Mouse (Mus musculus): ENCODE data around the gene Klhdc8b. TPM values are rescaled to one million over a fixed set of nuclear protein-coding genes. Genes with fewer than 3 reads are reported as not detected.

Gene Klhdc8b
- polyA plus RNA-seq, 1 experiment from 2014 or later, result 62.2 TPM

GRCm38 (mm10) chr9:108441236-108441919, 20.0 kb downstream of the Klhdc8b start:
- peak; percentile 80 for ATAC-seq (replicated peaks)
- 69% methylated on average over 11 of the region's 11 CpGs for WGBS
- Histone ChIP-seq H3K4me1 (peaks cover 21% of the 10 kb centered on the region), H3K27ac (replicated peaks) (peak overlapping the region; percentile 60), H3K4me2 (replicated peaks) (no peak overlapping the region), H3K27me3 (no peaks in the 10 kb centered on the region), H3K36me3 (no peaks in the 10 kb centered on the region), H3K9ac (replicated peaks) (no peak overlapping the region), H3K4me3 (no peak overlapping the region), H3K9me3 (no peaks in the 10 kb centered on the region)

- ATAC-seq (replicated peaks), result no peak
- H3K4me2 ChIP-seq (replicated peaks), result no peak overlapping the region
- H3K4me3 ChIP-seq, result no peak overlapping the region
- no peaks in the 10 kb centered on the region for H3K27me3 ChIP-seq
- 72% methylated on average over 5 of the region's 5 CpGs for WGBS
- peaks cover 21% of the 10 kb centered on the region for H3K4me1 ChIP-seq
- H3K9ac ChIP-seq (replicated peaks), result no peak overlapping the region
- H3K27ac ChIP-seq (replicated peaks), result peak overlapping the region; percentile 60
- H3K9me3 ChIP-seq, result no peaks in the 10 kb centered on the region
- no peaks in the 10 kb centered on the region for H3K36me3 ChIP-seq
Observed at GRCm38 (mm10) chr9:108440485-108440884, 20.9 kb downstream of the Klhdc8b start.

DNA sequence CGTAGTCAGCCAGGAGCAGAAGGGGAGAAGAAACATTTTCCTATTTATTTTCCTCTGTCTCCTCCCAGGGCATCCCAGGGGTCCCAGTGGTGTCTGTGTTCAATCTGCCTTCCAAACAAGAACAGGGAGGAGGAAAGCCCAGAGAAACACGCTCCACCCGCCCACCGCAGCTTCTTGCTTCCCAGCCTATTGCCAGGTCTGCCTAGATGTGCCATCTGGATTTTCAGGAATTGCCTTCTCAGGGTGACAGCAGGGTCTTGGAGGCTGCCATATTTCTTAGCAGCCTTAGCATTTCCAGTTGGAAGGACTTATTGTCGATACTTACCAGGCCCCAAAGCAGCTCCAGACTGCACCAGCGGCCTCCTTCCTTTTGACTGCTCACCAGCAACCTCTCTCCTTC, 22.2 kb downstream of the Klhdc8b start:
- Histone ChIP-seq H3K9ac (replicated peaks) (no peak overlapping the region), H3K4me1 (peaks cover 21% of the 10 kb centered on the region), H3K36me3 (no peaks in the 10 kb centered on the region), H3K4me2 (replicated peaks) (no peak overlapping the region), H3K27ac (replicated peaks) (peak overlapping the region; percentile 43; the same call in 1 of the 2 replicates), H3K27me3 (no peaks in the 10 kb centered on the region), H3K4me3 (no peak overlapping the region), H3K9me3 (no peaks in the 10 kb centered on the region)
- 0 out of 2 replicates have a peak, but pooled peaks have one; percentile 38 for ATAC-seq (replicated peaks)
- WGBS, result 68% methylated on average over 6 of the region's 6 CpGs

DNA sequence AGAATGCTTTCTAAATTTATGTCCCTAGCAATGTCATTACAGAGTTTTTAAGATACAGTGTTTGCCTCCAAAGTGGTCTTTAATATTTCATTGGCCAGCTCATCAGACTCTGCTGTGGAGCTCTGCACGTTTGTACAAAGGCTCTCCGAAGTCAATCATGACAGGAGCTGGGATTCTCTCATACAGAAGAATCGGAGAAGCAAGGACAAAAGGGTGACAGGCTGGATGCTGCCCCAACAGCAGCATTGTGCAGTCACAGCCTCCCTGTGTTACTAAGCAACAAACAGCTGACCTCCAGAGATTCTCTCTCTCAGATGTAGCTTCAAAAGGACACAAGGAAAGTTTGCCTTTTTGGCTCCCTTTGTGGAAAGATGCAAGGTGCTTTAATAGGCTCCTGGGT, 25.2 kb downstream of the Klhdc8b start, which contains the start of gene BC048562:
Gene BC048562, plus strand, starts transcription at position 301 of the 400 bp plus-strand sequence.
- H3K36me3 ChIP-seq, result no peaks in the 10 kb centered on the region
- 54% methylated on average over 3 of the region's 3 CpGs for WGBS
- no peaks in the 10 kb centered on the region for H3K9me3 ChIP-seq
- no peak within 1 kb of the TSS for H3K27ac ChIP-seq (replicated peaks)
- peaks cover 24% of the 10 kb centered on the region for H3K4me1 ChIP-seq
- H3K4me3 ChIP-seq, result no peak within 1 kb of the TSS
- H3K4me2 ChIP-seq (replicated peaks), result no peak within 1 kb of the TSS
- H3K27me3 ChIP-seq, result no peaks in the 10 kb centered on the region
- no peak within 1 kb of the TSS for H3K9ac ChIP-seq (replicated peaks)
- no peak for ATAC-seq (replicated peaks)

DNA sequence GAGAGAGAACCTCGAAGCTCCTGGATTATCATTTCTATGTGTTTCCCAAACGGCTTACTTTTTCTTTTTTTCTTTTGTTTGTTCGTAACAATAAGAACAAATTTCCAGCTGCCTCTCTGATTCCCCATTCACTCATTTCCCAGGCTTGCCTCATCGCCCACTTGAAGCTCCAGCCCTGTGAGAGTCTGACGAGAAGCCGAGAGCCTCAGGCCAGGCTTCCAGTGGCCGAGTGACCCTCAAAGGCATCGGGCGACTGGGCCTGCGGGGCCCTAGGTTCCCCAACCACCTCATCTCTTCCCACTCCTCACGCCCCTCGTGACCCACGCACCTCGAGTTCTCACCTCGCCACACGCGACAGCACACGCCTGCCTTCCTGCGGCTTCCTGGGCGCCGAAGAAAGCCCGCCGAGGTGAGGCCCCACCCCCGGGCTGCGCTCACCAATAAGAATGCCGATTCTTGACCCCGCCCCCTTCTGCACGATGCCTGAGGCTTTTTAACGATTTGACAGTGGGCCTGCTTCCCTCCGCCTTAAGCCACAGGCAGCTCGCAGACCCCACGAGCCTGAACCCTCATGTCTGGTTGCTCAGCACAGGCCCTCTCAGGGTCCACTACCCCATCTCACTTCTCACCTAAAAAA, 29.8 kb downstream of the Klhdc8b start:
- WGBS, result 59% methylated on average over 32 of the region's 32 CpGs
- peaks cover 5% of the 10 kb centered on the region; the same call in 1 of the 2 replicates for H3K4me1 ChIP-seq
- no peaks in the 10 kb centered on the region for H3K36me3 ChIP-seq
- H3K9me3 ChIP-seq, result no peaks in the 10 kb centered on the region
- H3K4me2 ChIP-seq (replicated peaks), result peak overlapping the region; percentile 30
- peak overlapping the region; percentile 28 for H3K4me3 ChIP-seq
- H3K27ac ChIP-seq (replicated peaks), result no peak overlapping the region
- ATAC-seq (replicated peaks), result peak; percentile 46; the same call in 1 of the 2 replicates
- H3K27me3 ChIP-seq, result no peaks in the 10 kb centered on the region
- H3K9ac ChIP-seq (replicated peaks), result 0 out of 2 replicates have a peak overlapping the region, but pooled peaks have one; percentile 6

- Histone ChIP-seq H3K9me3 (no peaks in the 10 kb centered on the region), H3K9ac (replicated peaks) (no peak within 1 kb of the TSS), H3K4me3 (no peak within 1 kb of the TSS), H3K27me3 (no peaks in the 10 kb centered on the region), H3K4me1 (peaks cover 5% of the 10 kb centered on the region; the same call in 1 of the 2 replicates), H3K36me3 (no peaks in the 10 kb centered on the region), H3K4me2 (replicated peaks) (no peak within 1 kb of the TSS), H3K27ac (replicated peaks) (no peak within 1 kb of the TSS)
- no peak for ATAC-seq (replicated peaks)
Observed at GRCm38 (mm10) chr9:108428384-108428783, 33.0 kb downstream of the Klhdc8b start, which contains the start of gene Ccdc36. Gene Ccdc36 (minus strand): TSS chr9:108428484.

DNA sequence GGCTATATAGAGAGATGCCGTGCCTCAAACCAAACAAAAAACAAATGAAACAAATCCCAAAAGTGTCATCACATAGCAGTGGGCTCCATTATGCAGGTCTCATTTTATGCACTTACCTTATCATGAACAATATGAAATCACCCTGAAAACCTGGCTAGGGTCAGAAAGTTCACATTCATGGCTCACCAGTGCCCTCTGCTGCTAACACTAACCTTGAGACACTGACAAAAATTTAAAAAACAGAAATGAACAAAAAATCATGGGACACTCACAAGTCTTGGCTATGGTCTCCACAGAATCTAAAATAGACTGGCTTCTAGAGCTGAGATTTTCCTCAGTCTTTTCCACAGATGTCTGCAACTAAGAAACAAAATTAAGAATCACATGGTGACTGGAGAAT, 49.2 kb downstream of the Klhdc8b start:
- Histone ChIP-seq H3K9me3 (no peaks in the 10 kb centered on the region), H3K36me3 (no peaks in the 10 kb centered on the region), H3K9ac (replicated peaks) (no peak overlapping the region), H3K4me3 (no peak overlapping the region), H3K4me2 (replicated peaks) (no peak overlapping the region), H3K27ac (replicated peaks) (no peak overlapping the region), H3K27me3 (no peaks in the 10 kb centered on the region), H3K4me1 (peaks cover 9% of the 10 kb centered on the region; the same call in 1 of the 2 replicates)
- ATAC-seq (replicated peaks), result no peak
- 75% methylated on average over 1 of the region's 1 CpGs for WGBS

DNA sequence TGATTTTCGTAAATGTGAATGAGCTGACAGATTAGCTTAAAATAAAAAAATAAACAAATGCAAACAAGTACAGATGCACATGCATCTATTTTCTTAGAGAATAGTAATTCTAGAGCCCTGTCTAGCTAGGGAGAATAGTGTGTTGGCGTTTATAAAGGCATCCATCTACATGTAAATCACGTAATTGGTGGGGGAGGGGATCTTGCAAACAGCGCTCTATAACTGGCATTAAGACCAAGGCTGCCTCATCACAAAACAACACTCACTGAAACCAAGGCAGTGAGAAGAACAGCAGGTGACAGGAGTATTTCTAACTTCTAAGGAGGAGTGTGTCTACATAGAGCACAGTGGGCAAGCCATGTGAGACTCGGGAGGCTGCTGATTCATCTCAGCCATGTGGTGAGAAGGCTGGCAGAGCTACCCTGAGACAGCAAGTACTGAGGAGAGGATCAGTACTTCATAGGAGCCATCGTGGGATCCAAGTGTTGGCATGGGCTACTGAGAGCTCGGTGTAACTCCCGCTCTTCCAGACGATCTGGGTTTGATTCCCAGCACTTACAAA, 49.9 kb downstream of the Klhdc8b start:
- Histone ChIP-seq H3K27me3 (no peaks in the 10 kb centered on the region), H3K4me3 (no peak overlapping the region), H3K9me3 (no peaks in the 10 kb centered on the region), H3K4me2 (replicated peaks) (no peak overlapping the region), H3K4me1 (peaks cover 9% of the 10 kb centered on the region; the same call in 1 of the 2 replicates), H3K9ac (replicated peaks) (no peak overlapping the region), H3K27ac (replicated peaks) (no peak overlapping the region), H3K36me3 (no peaks in the 10 kb centered on the region)
- no peak for ATAC-seq (replicated peaks)
- WGBS, result 65% methylated on average over 9 of the region's 9 CpGs

GRCm38 (mm10) chr9:108409535-108409934, 51.8 kb downstream of the Klhdc8b start:
- no peak for ATAC-seq (replicated peaks)
- peaks cover 9% of the 10 kb centered on the region; the same call in 1 of the 2 replicates for H3K4me1 ChIP-seq
- 92% methylated on average over 4 of the region's 4 CpGs for WGBS

GRCm38 (mm10) chr9:108404451-108404850, 56.9 kb downstream of the Klhdc8b start:
- Histone ChIP-seq H3K4me2 (replicated peaks) (no peak overlapping the region), H3K36me3 (no peaks in the 10 kb centered on the region), H3K4me1 (peaks cover 12% of the 10 kb centered on the region), H3K27me3 (no peaks in the 10 kb centered on the region), H3K27ac (replicated peaks) (no peak overlapping the region), H3K9me3 (no peaks in the 10 kb centered on the region), H3K4me3 (no peak overlapping the region), H3K9ac (replicated peaks) (no peak overlapping the region)
- 81% methylated on average over 8 of the region's 8 CpGs for WGBS
- ATAC-seq (replicated peaks), result no peak

More at GRCm38 (mm10) chr9:108409535-108409934, 51.8 kb downstream of the Klhdc8b start:
- H3K9ac ChIP-seq (replicated peaks), result no peak overlapping the region
- H3K27me3 ChIP-seq, result no peaks in the 10 kb centered on the region
- no peaks in the 10 kb centered on the region for H3K9me3 ChIP-seq
- H3K4me3 ChIP-seq, result no peak overlapping the region
- no peak overlapping the region for H3K4me2 ChIP-seq (replicated peaks)
- no peak overlapping the region for H3K27ac ChIP-seq (replicated peaks)
- no peaks in the 10 kb centered on the region for H3K36me3 ChIP-seq

DNA sequence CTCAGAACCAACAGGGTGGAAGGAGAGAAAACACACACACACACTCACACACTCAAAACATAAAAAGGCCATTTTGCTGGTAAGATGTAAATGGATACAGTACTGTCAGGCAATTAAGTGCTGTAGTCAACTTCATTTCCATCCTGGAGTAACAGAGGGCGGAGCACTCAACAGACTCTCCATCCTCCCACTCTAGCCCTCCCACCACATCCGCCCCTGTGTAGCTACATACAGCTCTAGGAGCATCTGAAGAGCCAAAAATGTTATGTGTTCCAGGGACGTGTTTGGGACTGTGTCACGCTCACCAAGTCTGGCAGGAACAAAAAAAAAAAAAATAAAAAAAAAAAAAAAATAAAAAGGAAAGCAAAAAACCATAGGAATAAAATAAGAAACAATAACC, 58.3 kb downstream of the Klhdc8b start:
- ATAC-seq (replicated peaks), result no peak
- H3K36me3 ChIP-seq, result no peaks in the 10 kb centered on the region
- H3K27ac ChIP-seq (replicated peaks), result no peak overlapping the region
- WGBS, result 86% methylated on average over 4 of the region's 4 CpGs
- H3K4me3 ChIP-seq, result no peak overlapping the region
- no peak overlapping the region for H3K9ac ChIP-seq (replicated peaks)
- no peak overlapping the region for H3K4me2 ChIP-seq (replicated peaks)
- H3K27me3 ChIP-seq, result no peaks in the 10 kb centered on the region
- H3K9me3 ChIP-seq, result no peaks in the 10 kb centered on the region
- H3K4me1 ChIP-seq, result peaks cover 12% of the 10 kb centered on the region

Data from forebrain, embryonic 15.5 days (tissue).